Mouse (Mus musculus): Measurements from ENCODE around the gene Vmn1r6.
"Not testable (repeated sequence)": the region's sequence is repeated elsewhere in the genome, so short reads cannot be mapped to it uniquely, and the experiment has no call there.

Gene Vmn1r6

GRCm38 (mm10) chr6:56996943-56997342 lies at the start of gene Vmn1r6:
Gene Vmn1r6, plus strand, starts transcription at chr6:56997243.
- no peak for DNase-seq

- DNase-seq, result no peak
Measured at GRCm38 (mm10) chr6:56956436-56956835, 40.6 kb upstream of the Vmn1r6 start.

GRCm38 (mm10) chr6:56969973-56970372 lies 27.1 kb upstream of the Vmn1r6 start, which contains the start of gene Vmn1r5:
Gene Vmn1r5, plus strand, starts transcription at chr6:56970273.
- no peak for DNase-seq

- not testable (repeated sequence) for DNase-seq
Measured at GRCm38 (mm10) chr6:57025224-57025623, 28.2 kb downstream of the Vmn1r6 start, which contains the start of gene Vmn1r7. Gene Vmn1r7, minus strand, starts transcription at chr6:57025324.

- no peak for DNase-seq
Measured at GRCm38 (mm10) chr6:57031984-57032383, 34.9 kb downstream of the Vmn1r6 start, which contains the start of gene Vmn1r8. Gene Vmn1r8, plus strand, starts transcription at chr6:57032284.

- DNase-seq, result no peak
Measured at GRCm38 (mm10) chr6:57034674-57035073, 37.6 kb downstream of the Vmn1r6 start.

Measured in thymus, postnatal 4 days (tissue).